Mouse (Mus musculus) intestine, embryonic 16.5 days (tissue): Measurements from ENCODE around the gene Gm26602. TPM values are rescaled to one million over a fixed set of nuclear protein-coding genes. Genes with fewer than 3 reads are reported as not detected.
A peak's percentile ranks its signal among the peaks of the same experiment; 100 is the strongest.

Experiments
- ATAC-seq: fragments of 200-750 bp; cut with Nextera tagmentation; 2 replicates; pipeline ENCODE4 v1.8.0; 2017; ENCODE audit warnings: moderate TSS enrichment, moderate library complexity
- H3K27ac ChIP-seq: fragments of 300-500 bp; sonication (generic); 2 replicates; pipeline ENCODE4 v1.5.1; 2014; ENCODE audit warnings: mild to moderate bottlenecking, low read length
- H3K27me3 ChIP-seq: fragments of 300-500 bp; sonication (generic); replicated peaks from 2 replicates; pipeline ENCODE4 v1.6.1; 2014; ENCODE audit warnings: low read length, control low read depth, mixed read lengths; ENCODE audit not compliant: control insufficient read depth, insufficient read depth
- H3K36me3 ChIP-seq: fragments of 300-500 bp; sonication (generic); 2 replicates; pipeline ENCODE4 v1.6.1; 2014; ENCODE audit warnings: low read length, control low read depth; ENCODE audit not compliant: control insufficient read depth, insufficient read depth
- H3K4me1 ChIP-seq: fragments of 300-500 bp; sonication (generic); 2 replicates; pipeline ENCODE4 v1.6.1; 2014; ENCODE audit warnings: low read length, control low read depth, mixed read lengths; ENCODE audit not compliant: control insufficient read depth, insufficient read depth
- H3K4me2 ChIP-seq: fragments of 300-500 bp; sonication (generic); 2 replicates; pipeline ENCODE4 v1.6.1; 2014; ENCODE audit warnings: low read depth, low read length, control low read depth
- H3K4me3 ChIP-seq: fragments of 300-500 bp; sonication (generic); 2 replicates; pipeline ENCODE4 v1.5.1; 2014; ENCODE audit warnings: mild to moderate bottlenecking, low read length
- H3K9ac ChIP-seq: fragments of 300-500 bp; sonication (generic); 2 replicates; pipeline ENCODE4 v1.6.1; 2014; ENCODE audit warnings: low read depth, low read length
- H3K9me3 ChIP-seq: fragments of 300-500 bp; sonication (generic); 2 replicates; pipeline ENCODE4 v1.6.1; 2016; ENCODE audit warnings: low read length, control low read depth; ENCODE audit not compliant: control insufficient read depth
- WGBS: fragments of 180-500 bp; shearing (Covaris S2); extraction: QIAGEN DNeasy Blood & Tissue Kit; methylation state at CpG from one replicate; pipeline ENCODE4 v1.1.7; 2014; 5-methylcytosine and 5-hydroxymethylcytosine counted together
- polyA plus RNA-seq: library from polyadenylated mRNA; unstranded; fragments of >200 nt; fragmentation: Nextera tagmentation; extraction: Ambion mirVana; gene quantifications from 2 replicates; pipeline ENCODE4 v1.2.1, GENCODE M21; 2015

Gm26602 gene
- polyA plus RNA-seq, 1 experiment from 2014 or later: 2.1 TPM

- Histone ChIP-seq H3K9ac (no peak overlapping the region), H3K27ac (no peak overlapping the region), H3K4me2 (no peak overlapping the region), H3K27me3 (no peaks in the 10 kb centered on the region; the same call in 1 of the 2 replicates), H3K4me3 (no peak overlapping the region), H3K36me3 (no peaks in the 10 kb centered on the region), H3K4me1 (peaks cover 16% of the 10 kb centered on the region), H3K9me3 (no peaks in the 10 kb centered on the region)
- 87% methylated on average over 8 of the region's 8 CpGs for WGBS
- no peak for ATAC-seq
These were observed 38.8 kb upstream of the Gm26602 start for GRCm38 (mm10) chr10:79871845-79872244.

GRCm38 (mm10) chr10:79872862-79873261 is 37.8 kb upstream of the Gm26602 start:
- no peak overlapping the region; the same call in 1 of the 2 replicates for H3K4me3 ChIP-seq
- H3K9ac ChIP-seq: no peak overlapping the region
- ATAC-seq: no peak
- H3K4me2 ChIP-seq: peak overlapping the region; percentile 19; the same call in 1 of the 2 replicates
- 47% methylated on average over 3 of the region's 3 CpGs for WGBS
- H3K36me3 ChIP-seq: no peaks in the 10 kb centered on the region
- H3K9me3 ChIP-seq: no peaks in the 10 kb centered on the region
- peaks cover 20% of the 10 kb centered on the region for H3K4me1 ChIP-seq
- H3K27me3 ChIP-seq: no peaks in the 10 kb centered on the region; the same call in 1 of the 2 replicates
- no peak overlapping the region for H3K27ac ChIP-seq

GRCm38 (mm10) chr10:79873313-79873712 is 37.3 kb upstream of the Gm26602 start:
- H3K4me1 ChIP-seq: peaks cover 20% of the 10 kb centered on the region
- H3K4me3 ChIP-seq: peak overlapping the region; percentile 69
- no peak overlapping the region for H3K27ac ChIP-seq
- H3K9me3 ChIP-seq: no peaks in the 10 kb centered on the region
- 20% methylated on average over 6 of the region's 6 CpGs for WGBS
- 0 out of 2 replicates have a peak overlapping the region, but pooled peaks have one; percentile 76 for H3K9ac ChIP-seq
- H3K27me3 ChIP-seq: no peaks in the 10 kb centered on the region; the same call in 1 of the 2 replicates
- peak overlapping the region; percentile 85 for H3K4me2 ChIP-seq
- no peaks in the 10 kb centered on the region for H3K36me3 ChIP-seq
- ATAC-seq: no peak

- H3K27ac ChIP-seq: peak overlapping the region; percentile 8
- peak overlapping the region; percentile 85 for H3K4me2 ChIP-seq
- no peaks in the 10 kb centered on the region; the same call in 1 of the 2 replicates for H3K27me3 ChIP-seq
- peaks cover 20% of the 10 kb centered on the region for H3K4me1 ChIP-seq
- peak; percentile 5; the same call in 1 of the 2 replicates for ATAC-seq
- no peaks in the 10 kb centered on the region for H3K9me3 ChIP-seq
- H3K4me3 ChIP-seq: peak overlapping the region; percentile 69
- 2% methylated on average over 26 of the region's 26 CpGs for WGBS
- H3K9ac ChIP-seq: peak overlapping the region; percentile 76
- H3K36me3 ChIP-seq: no peaks in the 10 kb centered on the region
These were observed 36.9 kb upstream of the Gm26602 start for GRCm38 (mm10) chr10:79873715-79874289.

- H3K36me3 ChIP-seq: no peaks in the 10 kb centered on the region
- H3K4me1 ChIP-seq: peaks cover 20% of the 10 kb centered on the region
- H3K27me3 ChIP-seq: no peaks in the 10 kb centered on the region; the same call in 1 of the 2 replicates
- WGBS: under 1% methylated on average over 50 of the region's 57 CpGs
- peak within 1 kb of the TSS; percentile 28 for H3K27ac ChIP-seq
- no peaks in the 10 kb centered on the region for H3K9me3 ChIP-seq
- H3K4me2 ChIP-seq: peak within 1 kb of the TSS; percentile 85
- H3K4me3 ChIP-seq: peak within 1 kb of the TSS; percentile 69
- H3K9ac ChIP-seq: peak within 1 kb of the TSS; percentile 76
- peak; percentile 78 for ATAC-seq
These were observed 36.3 kb upstream of the Gm26602 start, which contains the start of the genes Prtn3 and Plppr3 for GRCm38 (mm10) chr10:79874290-79874862. Gene Prtn3, plus strand, starts transcription at chr10:79874476. Gene Plppr3, minus strand, starts transcription at chr10:79874634.

GRCm38 (mm10) chr10:79877174-79877573 is 33.5 kb upstream of the Gm26602 start:
- H3K9ac ChIP-seq: no peak overlapping the region
- H3K27ac ChIP-seq: no peak overlapping the region
- peaks cover 1% of the 10 kb centered on the region; the same call in 1 of the 2 replicates for H3K27me3 ChIP-seq
- H3K9me3 ChIP-seq: no peaks in the 10 kb centered on the region
- no peak overlapping the region for H3K4me2 ChIP-seq
- no peak overlapping the region for H3K4me3 ChIP-seq
- peaks cover 39% of the 10 kb centered on the region for H3K4me1 ChIP-seq
- no peak for ATAC-seq
- no peaks in the 10 kb centered on the region for H3K36me3 ChIP-seq
- 35% methylated on average over 1 of the region's 1 CpGs for WGBS

- no peak overlapping the region for H3K4me3 ChIP-seq
- no peaks in the 10 kb centered on the region for H3K36me3 ChIP-seq
- peaks cover 41% of the 10 kb centered on the region for H3K4me1 ChIP-seq
- no peak overlapping the region for H3K9ac ChIP-seq
- H3K9me3 ChIP-seq: no peaks in the 10 kb centered on the region
- no peak for ATAC-seq
- no peak overlapping the region for H3K4me2 ChIP-seq
- WGBS: 58% methylated on average over 12 of the region's 12 CpGs
- H3K27ac ChIP-seq: no peak overlapping the region
- peaks cover 3% of the 10 kb centered on the region; the same call in 1 of the 2 replicates for H3K27me3 ChIP-seq
These were observed 32.9 kb upstream of the Gm26602 start for GRCm38 (mm10) chr10:79877757-79878156.

GRCm38 (mm10) chr10:79879527-79879926 is 31.1 kb upstream of the Gm26602 start:
- Histone ChIP-seq H3K4me1 (peaks cover 34% of the 10 kb centered on the region), H3K4me3 (no peak overlapping the region), H3K9ac (no peak overlapping the region), H3K4me2 (no peak overlapping the region), H3K27me3 (0 out of 2 replicates have a peak, but pooled peaks cover 3% of the 10 kb centered on the region), H3K9me3 (no peaks in the 10 kb centered on the region), H3K27ac (no peak overlapping the region), H3K36me3 (no peaks in the 10 kb centered on the region)
- 25% methylated on average over 3 of the region's 3 CpGs for whole genome bisulfite sequencing
- ATAC-seq: no peak

- Histone ChIP-seq H3K36me3 (no peaks in the 10 kb centered on the region), H3K4me2 (no peak overlapping the region), H3K4me1 (peaks cover 28% of the 10 kb centered on the region), H3K9me3 (no peaks in the 10 kb centered on the region), H3K27me3 (0 out of 2 replicates have a peak, but pooled peaks cover 3% of the 10 kb centered on the region), H3K4me3 (no peak overlapping the region), H3K9ac (0 out of 2 replicates have a peak overlapping the region, but pooled peaks have one; percentile 2), H3K27ac (no peak overlapping the region)
- ATAC-seq: 0 out of 2 replicates have a peak, but pooled peaks have one; percentile 31
- WGBS: 14% methylated on average over 9 of the region's 9 CpGs
These were observed 29.9 kb upstream of the Gm26602 start for GRCm38 (mm10) chr10:79880721-79881120.
